Mouse (Mus musculus) c-Kit-negative CD71-positive TER-119-positive erythroid progenitor cells, embryonic 14.5 days (primary cell): ENCODE measurements around the gene Cfdp1.

Experiments used
- DNase-seq: peaks from one replicate; pipeline ENCODE4 v3.0.0-alpha.2; 2013; ENCODE audit warnings: low read depth, low spot score

The Cfdp1 gene

DNA sequence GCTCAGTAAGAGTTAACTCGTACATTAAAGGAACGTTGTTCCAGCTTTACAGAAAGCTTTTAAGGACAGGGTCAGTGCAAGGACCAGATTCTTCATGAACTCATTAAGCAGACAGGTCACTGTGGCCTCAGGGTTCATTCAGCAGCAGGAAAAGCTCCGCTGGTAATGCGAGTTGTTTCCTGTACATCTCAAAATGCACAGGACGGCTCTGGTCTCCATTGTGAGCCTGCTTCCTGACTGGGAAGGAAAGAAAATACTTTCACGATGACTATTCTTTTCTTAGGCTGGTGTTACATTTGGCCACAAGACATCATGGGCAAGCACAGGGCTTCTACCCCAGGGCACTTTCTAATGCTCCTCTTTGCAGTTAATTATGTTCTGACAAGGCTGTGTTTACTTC, 52.6 kb downstream of the Cfdp1 start:
- no peak for DNase-seq

DNA sequence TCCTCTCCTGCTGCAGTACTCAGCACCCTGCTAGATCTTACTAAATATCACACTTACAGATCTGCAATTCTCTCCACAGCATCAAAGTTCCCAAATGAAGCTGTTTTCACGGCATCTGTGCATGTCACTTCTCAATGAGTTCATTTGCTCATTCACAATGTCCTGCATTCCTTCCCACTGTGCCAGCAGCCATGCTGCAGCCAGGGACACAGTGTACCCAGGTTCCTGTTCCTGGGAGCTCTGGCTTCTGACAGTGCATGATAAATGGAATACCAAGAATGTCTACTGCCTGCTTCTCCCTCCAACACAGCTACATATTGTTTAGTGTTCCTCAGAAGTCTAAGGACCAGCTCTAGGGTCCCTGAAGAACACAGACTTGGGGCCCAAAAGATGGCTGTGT, 57.6 kb downstream of the Cfdp1 start:
- DNase-seq, result no peak

DNA sequence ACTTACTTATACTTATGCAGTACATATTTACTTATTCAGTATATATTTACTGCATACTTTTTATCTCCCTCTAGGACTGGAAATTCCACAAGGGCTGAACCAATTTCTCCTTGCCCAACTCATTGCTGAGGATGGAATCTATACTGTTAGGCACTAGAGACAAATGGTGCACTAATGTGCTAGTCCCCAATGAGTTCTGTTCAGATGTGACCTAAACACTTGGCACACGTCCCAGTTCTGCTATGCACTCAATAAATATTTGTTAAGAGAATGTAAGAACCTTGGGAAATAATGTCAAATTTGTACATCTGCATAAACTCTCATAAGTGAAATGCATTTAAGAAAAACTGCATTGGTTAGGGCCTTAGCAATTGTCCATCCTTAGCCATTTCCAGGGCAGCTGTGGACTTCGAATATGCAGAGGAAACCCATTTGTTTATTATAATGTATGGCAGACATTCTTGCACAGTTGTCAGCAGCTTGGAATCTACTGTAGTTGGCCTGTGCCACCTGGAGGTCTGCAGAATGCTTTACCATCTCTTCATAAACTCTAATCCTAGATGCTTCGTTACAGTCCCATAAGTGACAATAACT, 60.7 kb downstream of the Cfdp1 start:
- no peak for DNase-seq

DNA sequence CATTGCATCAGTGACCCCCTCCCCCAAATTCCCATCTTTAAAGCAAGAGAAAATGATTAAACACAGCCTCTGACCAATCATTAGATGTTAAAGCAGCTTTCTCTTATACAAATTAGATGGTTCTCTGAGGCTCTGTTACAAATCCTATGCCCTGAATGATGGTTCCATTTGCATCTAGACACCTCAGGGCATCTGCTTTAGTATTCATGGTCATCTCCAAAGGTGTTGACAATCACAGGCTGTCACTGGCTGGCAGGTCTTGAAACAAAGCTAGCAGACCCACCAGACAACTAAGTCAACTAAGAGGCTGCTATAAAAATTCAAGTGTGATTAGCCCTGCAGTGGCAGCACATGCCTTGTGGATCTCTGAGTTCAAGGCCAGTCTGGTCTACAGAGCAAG, 64.5 kb downstream of the Cfdp1 start:
- no peak for DNase-seq

DNA sequence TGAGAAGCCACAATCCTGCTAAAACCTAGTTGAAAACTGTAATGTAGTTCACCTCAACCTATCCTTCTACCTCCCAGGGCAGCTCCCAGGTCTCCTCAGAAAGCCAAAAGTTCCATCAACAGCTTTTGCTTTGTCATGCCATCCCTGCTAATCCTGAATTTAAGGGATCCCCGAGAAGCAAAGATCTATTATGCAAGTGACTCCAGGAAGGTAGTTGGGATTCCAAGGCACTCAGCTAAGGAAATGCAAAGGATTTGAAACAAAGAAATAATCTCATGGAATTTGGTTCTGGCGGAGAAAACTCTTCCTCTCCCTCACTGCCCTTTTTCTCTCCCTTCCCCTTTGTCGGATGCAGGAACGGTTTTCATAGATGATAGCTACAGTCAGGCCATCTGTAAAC, 64.9 kb downstream of the Cfdp1 start:
- DNase-seq, result no peak

DNA sequence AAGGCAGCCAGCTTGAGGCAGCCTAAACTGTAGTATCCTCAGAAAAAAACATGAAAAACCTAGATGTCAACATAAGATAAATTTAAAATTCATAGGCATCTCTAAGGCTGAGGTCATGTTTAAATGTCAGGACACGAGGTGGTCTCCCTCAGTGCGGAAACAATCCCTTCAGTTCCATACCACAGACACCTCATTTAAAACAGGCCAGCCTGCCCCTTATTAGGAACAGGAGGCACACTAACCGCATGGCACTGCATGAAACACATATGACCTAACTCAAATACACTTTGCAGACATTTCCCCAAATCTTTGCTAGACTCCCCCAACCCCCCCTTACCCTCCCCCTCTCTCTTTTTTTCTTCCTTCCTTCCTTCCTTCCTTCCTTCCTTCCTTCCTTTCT, 65.6 kb downstream of the Cfdp1 start:
- DNase-seq, result no peak

DNA sequence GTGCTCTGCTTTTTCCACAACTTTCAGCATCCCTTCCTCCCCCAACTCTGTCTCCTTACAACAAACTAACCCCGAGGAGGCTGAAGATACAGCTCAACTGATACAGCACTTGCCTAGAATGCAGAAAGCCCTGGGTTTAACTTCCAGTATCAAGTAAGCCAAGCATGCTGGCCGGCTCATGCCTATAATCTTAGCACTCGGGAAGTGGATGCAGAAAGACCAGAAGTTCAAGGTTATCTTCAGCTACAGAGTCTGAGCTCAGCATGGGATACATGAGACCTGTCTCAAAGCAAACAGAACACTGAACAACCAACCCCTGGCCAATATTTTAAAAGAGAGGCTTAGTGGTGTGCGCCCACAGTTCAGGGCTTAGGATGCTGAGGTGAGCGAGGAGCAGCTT, 66.0 kb downstream of the Cfdp1 start:
- no peak for DNase-seq

DNA sequence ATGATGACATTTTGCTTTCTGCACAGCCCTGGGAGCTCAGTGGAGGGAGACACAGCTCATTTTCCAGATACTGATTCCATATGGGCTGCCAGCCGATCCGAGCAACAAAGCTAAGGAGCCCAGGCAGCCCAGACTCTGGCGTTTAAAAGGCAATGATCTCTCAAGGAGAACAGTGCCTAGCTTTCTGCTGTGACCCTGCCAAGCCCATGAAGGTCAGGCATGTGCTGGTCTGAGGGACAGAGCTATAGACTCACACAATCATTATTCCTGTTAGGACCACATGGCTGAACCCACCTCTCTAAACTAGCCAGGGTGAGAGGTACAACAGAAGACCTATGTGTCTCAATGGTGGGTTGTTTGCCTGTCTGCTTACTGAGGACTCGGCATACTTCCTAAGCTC, 66.4 kb downstream of the Cfdp1 start:
- DNase-seq, result no peak

DNA sequence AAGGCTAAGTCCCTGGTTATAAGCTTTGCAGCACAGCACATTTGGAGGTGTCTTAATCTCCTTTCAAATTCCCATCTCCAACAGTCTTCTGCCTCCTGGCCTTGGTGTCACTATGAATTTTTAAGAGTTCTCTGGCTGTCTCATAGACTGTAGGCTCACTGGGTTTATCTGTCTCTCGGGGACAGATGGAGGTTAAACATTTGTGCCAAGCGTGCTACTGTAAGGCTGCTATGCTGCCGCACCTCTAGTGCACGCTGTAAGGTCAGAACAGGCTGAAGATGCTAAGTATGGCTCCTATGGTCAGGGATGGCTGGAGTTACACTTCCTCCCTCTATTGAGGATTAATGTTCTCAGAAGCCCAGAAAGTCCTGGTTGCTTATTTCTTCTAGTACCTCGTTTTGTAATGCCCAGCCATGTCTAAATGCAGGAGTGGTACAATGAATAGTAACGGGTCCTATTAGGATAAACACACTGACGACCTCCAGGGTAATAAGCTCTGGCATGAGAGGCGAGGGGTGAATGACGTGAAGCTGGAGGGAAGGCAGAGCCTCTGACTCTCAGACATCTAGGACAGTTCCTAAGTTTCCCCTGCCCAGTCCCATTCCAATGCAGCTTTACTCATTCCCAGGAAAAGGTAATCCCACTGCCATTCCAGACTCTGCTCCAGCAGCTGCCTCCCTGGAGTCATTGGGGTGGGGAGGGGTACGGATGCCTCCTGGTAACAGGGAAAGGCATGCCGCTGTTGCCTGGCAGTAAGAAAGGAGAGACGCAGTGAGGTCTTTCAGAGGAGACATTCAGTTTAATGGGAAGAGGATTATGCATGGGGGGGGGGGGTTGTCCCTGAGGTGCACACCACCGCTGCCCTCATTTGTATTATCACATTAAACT, 67.1 kb downstream of the Cfdp1 start:
- no peak for DNase-seq

DNA sequence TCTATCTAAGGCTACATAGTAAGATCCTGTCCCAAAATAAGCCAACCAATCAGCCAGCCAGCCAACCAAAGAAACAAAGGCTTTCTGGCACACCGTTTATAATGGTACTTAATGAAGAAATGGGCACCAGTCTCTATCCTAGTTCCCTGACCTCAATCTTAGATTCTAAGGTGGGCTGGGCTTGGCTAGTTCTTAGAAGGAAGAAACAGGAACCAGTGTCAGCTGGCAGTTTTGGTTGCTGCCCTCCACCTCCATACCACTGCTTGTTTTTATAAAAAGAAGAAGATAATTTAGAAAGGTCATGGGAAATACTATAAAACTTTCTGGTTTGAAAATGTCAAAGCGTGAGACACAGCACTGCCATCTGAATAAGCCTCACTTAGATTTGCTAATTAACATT, 68.0 kb downstream of the Cfdp1 start:
- no peak for DNase-seq

DNA sequence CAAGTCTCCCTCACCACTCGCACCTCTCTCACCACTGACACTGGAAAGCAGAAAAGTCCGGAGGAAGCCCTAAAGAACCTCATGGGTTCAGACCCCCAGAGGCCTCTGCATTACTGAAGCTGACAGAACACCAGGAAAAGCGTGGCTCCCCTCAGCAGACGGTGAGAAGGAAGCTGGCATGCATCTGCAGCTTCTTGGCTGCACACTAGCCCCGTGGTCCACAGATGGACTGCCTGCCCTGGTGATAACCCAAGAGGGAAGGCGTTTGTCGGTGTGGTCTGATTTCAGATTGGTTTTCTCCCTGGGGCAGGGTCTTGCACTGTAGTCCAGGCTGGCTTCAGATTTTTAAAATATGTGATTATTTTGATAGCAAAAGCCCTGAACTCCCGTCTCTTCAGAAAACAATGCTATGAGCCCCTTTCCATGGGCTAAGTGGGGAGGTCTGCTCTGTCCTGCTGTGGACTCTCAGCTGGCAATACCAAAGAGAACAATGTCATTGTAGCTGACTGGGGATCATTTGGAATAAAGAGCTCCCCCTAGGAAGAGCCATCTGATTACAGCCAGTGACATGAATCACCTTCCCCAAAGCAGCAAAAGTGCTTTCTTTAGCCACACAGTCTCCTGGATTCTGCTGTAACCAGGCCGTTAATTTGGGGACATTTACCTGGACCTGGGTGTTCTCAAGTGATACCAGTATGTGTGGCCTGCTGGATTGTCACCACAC, 71.3 kb downstream of the Cfdp1 start:
- DNase-seq, result no peak

DNA sequence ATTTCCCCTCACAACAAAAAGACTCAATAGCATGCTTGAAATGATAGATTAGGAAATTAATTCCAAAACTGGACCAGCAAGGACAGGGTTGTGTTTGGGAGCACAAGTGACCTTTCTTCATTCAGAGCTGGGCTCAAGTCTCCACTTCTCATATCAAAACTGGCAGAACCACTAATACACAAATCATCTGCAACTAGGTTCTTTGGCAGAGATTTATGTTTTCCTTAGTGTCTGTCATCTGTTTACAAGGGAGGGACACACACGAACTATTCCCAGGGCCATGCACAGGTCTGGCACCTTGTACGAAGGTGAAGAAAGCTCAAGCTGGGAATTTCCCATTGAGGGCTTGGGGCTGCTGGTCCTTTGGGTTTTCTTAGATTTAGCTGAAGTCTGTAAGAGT, 71.9 kb downstream of the Cfdp1 start:
- DNase-seq, result no peak

DNA sequence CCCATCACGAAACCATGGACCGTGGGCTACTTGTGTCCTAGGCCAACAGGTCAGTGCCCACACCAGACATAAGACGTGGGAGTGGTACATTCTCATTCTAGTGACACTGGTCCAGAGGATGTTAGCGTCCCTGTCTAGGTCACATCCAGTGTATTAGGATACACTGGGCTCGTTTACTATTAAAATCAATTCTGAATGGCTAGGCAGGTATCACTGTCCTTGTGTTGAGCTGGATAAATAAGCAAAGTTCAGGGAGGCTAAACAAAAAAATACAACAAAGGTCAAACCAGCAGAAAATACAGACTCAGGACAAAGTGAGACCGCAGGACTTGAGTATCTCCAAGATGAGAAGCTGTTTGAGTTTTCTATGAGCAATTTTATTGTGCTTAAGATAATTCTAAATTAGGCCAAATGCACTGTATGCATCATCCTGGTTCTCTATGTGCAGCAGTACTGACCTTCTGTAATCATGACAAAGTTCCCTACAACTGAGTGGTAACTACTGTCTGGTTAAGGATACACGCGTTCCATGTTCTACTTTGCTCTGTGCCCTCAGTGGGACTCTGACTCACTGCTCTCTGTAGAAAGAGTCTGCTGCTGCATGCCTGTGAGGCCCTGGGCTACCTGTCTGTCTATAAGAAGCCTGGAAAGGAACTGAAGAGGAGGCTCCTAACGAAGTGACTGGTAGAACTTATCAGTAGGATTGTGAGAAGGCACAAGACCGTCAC, 73.2 kb downstream of the Cfdp1 start:
- DNase-seq, result no peak

DNA sequence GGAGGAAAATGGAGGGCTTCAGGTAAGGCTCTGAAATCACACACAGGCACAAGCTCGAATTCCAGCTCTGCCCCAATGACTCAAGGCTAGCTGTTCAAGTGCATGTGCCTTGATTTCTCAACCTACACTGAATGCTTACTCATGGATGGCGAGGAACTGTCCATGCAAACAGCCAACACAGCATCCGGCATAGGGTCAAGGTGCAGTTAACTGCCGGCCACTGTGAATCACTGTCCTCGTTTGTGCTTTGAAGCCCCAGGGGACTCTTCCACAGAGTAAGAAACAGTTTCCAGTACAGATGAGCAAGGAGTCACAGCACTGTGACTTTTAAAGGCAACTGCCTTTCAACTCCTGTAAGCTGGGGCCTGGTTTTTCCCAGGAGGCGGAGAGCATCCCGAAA, 74.4 kb downstream of the Cfdp1 start:
- DNase-seq, result no peak

DNA sequence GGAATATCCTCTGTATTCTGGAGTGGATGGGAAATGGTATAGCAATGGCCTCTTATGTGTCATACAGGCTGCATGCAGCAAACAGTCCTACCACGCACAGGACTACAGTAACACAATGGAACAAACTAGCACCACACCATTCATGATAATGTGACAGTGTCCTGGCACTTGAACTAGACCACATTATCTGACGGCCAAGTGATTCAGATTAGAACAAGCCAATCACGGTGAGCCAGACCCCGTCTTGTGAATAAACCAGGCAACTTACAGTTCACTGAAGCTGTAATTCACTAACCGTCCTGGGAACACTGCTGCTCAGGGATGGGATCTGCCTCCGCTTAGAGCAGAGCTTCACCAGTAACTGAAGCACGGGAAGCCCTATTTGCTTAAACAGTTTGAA, 75.3 kb downstream of the Cfdp1 start:
- no peak for DNase-seq

DNA sequence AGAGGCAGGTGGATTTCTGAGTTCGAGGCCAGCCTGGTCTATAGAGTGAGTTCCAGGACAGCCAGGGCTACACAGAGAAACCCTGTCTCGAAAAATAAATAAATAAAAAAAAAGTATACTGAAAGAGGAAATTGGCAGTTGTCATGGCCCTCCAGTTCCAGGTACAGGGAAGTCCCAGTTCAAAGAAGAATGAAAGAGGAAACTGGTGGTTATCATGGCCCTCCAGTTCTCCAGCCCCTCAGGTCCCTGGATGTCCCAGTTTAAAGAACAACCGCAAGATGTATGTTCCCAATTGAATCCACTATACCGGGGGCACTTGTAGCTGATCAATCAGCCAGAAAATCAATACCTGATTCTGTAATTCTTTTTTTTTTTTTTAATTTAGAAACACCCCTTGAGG, 77.6 kb downstream of the Cfdp1 start:
- no peak for DNase-seq

DNA sequence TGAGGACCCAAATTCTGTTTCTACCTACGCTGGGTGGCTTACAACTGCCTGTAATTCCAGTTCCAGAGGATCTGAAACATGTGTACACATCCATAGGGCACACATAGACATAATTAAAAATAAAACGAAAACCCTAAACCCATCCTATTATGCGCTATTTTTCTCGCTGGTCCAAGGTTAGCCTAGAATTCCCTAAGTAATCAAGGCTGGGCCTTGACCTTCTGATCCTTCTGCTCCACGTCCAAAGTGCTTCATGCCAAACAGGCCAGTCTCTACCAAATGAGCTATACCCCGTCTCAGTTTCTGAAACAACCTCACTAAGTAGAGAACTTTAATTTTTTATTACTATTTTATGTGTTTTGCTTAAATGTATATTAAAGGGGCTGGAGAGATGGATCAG, 78.3 kb downstream of the Cfdp1 start:
- no peak for DNase-seq

DNA sequence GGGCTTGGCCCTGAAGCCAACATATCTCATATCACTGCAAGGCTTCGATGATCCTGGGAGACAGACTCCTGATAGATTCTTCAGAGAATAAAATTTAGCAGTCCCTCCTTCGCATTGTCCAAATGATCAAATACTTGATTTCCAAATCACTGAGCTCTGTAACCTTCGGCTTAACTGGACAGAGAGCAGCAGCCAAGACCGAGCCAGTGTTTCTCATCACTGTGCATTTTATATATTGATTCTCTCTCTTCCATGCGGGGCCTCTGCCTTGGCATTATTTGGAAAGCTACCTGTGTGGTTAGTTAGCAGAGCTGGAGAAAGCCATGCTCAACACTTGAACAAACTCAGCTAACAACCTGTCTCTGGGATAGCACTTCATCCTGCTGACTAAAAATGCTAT, 80.6 kb downstream of the Cfdp1 start:
- no peak for DNase-seq

DNA sequence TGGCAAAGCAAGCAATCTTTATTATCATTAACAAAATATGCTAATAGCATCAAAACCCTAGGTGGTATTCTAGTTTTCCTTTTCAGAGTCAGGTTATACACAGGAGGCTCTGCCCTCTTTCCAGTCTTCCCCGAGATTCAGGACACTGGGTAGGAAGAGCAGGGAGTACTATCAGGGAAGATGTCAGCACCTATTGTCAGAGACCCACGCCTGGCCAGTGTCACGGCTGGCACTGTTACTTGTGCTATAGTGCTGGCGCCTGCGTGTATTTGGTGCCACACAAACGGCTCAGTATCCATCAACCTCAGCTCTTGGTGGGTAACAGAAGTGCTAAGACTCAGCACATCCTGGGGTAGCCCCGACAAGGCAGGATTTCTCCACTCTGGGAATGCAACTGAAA, 81.0 kb downstream of the Cfdp1 start:
- no peak for DNase-seq

DNA sequence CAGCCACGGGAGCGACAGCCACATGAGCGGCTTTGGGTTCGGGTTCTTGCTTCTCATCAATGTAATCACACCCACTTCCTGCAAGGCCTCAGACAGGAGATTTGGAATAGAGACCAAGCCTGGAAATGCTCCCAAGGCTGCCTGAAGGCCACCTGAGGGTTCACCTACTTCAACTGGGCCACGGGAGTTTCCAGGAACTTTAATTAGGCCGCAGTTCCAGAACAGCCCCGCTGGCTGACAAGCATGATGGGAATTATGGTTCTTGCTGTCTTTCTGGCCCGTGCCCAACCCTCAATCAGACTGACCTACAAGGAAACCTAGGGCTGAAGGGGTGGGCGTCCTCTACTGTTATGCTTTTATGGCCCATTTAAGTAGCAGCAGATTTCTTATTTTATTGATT, 82.0 kb downstream of the Cfdp1 start:
- no peak for DNase-seq

DNA sequence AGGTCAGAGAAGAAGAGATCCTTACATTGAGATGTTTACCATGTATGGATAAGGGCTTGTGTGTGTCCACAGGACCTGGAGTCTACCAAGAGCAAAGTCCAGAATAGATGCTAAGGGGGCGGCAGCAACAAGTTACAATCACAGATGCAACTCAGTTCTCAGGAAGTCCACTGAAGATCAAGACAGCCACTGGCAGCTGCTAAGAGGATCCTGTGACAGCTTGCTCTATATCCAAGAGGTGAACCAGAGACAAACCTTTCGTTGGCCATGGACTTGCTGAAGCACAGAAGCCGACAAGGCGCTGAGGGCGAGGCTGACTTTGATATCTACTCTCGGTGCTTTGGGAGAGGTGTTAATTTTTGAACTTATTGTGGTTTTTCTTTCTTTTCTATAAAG, 82.5 kb downstream of the Cfdp1 start:
- DNase-seq, result no peak

DNA sequence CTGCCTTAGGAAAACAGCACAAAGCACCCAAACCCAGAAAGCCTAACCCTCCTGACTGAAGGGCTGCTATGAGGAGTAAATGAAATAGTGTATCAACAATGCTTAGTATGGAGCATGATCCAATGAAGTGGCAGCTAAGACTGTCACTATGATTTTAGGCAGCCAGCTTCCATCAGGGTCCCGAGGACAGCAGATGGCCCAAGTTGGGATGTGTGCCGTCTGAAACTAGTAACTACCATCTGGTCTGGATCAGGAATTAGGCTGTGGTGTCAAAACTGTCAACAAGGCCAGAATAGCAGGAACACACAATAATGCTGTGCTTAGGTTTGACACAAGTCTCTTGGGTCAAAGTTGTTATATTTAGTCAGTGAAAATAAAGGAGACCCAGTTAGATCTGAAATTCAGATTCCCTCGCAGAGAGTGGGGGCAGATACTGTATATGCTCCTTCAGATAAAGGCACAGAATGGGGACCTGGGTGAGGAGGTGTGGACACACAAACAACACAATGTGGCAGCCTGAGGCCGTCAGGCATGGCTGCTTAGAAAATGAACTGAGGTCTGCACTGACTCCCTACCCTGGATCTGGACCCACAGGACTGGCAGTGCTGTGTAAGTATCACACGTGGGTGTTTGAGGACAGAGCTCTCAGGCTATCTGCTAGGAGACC, 83.0 kb downstream of the Cfdp1 start:
- DNase-seq, result no peak
